Mouse (Mus musculus) retina, embryonic 14.5 days (tissue): Measurements from ENCODE around the gene Braf.

Experiments
- DNase-seq: peaks from one replicate; pipeline ENCODE4 v3.0.0-alpha.2; 2015; ENCODE audit warnings: low spot score

Braf gene

DNA sequence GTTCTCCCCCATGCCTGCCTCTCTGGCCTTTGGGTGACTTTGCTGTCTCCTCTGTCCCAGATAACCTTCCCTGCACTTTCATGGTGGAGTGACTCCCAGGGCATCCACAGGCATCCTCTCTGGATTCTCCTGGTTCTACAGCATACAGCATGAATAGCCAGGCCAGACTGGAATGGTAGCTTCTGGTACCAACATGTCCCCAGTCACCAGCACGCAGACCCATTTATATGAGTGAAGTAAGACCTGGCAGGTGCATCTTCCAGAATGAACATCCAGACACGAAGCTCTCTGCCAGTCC, 169.7 kb downstream of the Braf start:
- no peak for DNase-seq

- no peak for DNase-seq
Measured at GRCm38 (mm10) chr6:39554888-39555647, 170.2 kb downstream of the Braf start.
